Mouse (Mus musculus): Measurements from ENCODE around the gene Ankrd13b.

DNA sequence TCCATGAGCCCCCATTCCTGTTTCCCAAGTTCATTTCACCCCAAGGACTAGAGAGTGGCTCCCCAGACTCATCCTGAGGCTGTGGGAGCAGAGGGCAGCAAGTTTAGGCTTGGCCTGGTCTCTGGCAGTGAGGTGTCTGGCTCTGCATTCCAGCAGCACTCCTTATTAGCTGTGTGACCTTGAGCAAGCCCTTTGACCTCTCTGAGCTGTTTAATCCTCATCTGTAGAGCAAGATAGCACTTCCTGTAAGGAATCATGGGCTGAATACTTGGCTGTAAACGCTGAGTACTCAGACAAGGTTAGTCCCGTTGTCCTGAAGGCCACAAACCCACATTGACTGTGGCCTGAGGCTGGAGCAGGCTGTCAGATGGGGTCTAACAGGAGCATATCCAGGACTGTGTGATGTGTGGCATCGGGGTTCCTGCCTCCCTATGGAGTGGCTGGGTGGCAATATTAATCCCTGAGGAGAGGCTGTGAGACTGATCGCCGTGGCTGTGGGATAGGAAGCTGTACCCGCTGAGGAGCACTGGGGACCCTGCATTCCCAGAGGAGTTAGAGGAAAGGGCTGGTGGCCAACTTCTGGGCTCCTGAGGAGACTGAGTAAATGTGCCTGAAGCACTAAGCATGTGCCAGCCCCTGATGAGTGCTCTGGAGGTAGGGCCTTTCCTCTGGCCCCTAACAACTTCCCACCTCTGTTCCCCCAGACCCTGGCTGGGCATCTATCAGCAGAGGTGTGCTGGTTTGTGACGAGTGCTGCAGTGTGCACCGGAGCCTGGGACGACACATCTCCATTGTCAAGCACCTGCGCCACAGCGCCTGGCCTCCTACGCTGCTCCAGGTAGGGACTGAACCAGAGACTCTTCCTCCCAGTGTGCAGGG, 9.0 kb upstream of the Ankrd13b start:
- TF ChIP-seq CTCF (IDR thresholded peaks at IDR 0.05; ENCODE audit: low read depth, low read length) = no peak
- no peak for TF ChIP-seq POLR2A (IDR thresholded peaks at IDR 0.05; ENCODE audit: extremely low read depth, insufficient read depth, low read length)

Measured in liver, adult 2 months (tissue).